In genomic region chr15:7587210-7587609, GRCm38 (mm10) we compare ENCODE assay signal across 19 mouse cellular contexts.
"Had no signal": no experiment of that assay in that cellular context is flagged by ENCODE, and none has a peak within 500 bp of the region (broad histone marks: within the 10 kb centered on the region; RNA-seq: fewer than 3 reads in every experiment).

No protein-coding gene starts in this region.

- ATAC-seq: liver, postnatal 0 days; lung, postnatal 0 days; midbrain, embryonic 13.5 days; midbrain, embryonic 15.5 days had no signal

- H3K27me3 ChIP-seq: liver, embryonic 15.5 days; lung, embryonic 15.5 days; megakaryocyte, embryonic 14.5 days; midbrain, embryonic 13.5 days; midbrain, embryonic 15.5 days; neural tube, embryonic 12.5 days; stomach, embryonic 15.5 days had no signal

- H3K9ac ChIP-seq: liver, embryonic 15.5 days; liver, postnatal 0 days; lung, embryonic 15.5 days; midbrain, embryonic 13.5 days; midbrain, embryonic 15.5 days; neural tube, embryonic 12.5 days; stomach, embryonic 15.5 days had no signal

- H3K4me3 ChIP-seq: liver, embryonic 15.5 days; lung, embryonic 15.5 days; megakaryocyte, embryonic 14.5 days; midbrain, embryonic 13.5 days; midbrain, embryonic 15.5 days; neural tube, embryonic 12.5 days; stomach, embryonic 15.5 days had no signal

- H3K4me2 ChIP-seq: liver, embryonic 15.5 days; lung, embryonic 15.5 days; midbrain, embryonic 11.5 days; midbrain, embryonic 13.5 days; midbrain, embryonic 15.5 days; neural tube, embryonic 12.5 days; stomach, embryonic 15.5 days had no signal

- H3K4me1 ChIP-seq: liver, embryonic 15.5 days; lung, embryonic 15.5 days; megakaryocyte, embryonic 14.5 days; midbrain, embryonic 13.5 days; midbrain, embryonic 15.5 days; neural tube, embryonic 12.5 days; stomach, embryonic 15.5 days had no signal

- H3K9me3 ChIP-seq: liver, embryonic 15.5 days; lung, embryonic 15.5 days; midbrain, embryonic 13.5 days; midbrain, embryonic 15.5 days; neural tube, embryonic 12.5 days; stomach, embryonic 15.5 days had no signal

- DNase-seq: liver, postnatal 0 days; lung, adult 2 months; lung, postnatal 14 days; lung, postnatal 36 days; right cerebral cortex, postnatal 14 days; thymus, adult 2 months; thymus, postnatal 25 days; thymus, postnatal 4 days had no signal

- H3K27ac ChIP-seq: liver, embryonic 15.5 days; lung, embryonic 15.5 days; macrophage; midbrain, embryonic 13.5 days; midbrain, embryonic 15.5 days; neural tube, embryonic 12.5 days; stomach, embryonic 15.5 days; stomach, postnatal 0 days had no signal

- H3K36me3 ChIP-seq: liver, embryonic 15.5 days; lung, embryonic 15.5 days; midbrain, embryonic 13.5 days; midbrain, embryonic 15.5 days; neural tube, embryonic 12.5 days; stomach, embryonic 15.5 days had no signal
